Mouse (Mus musculus) bone marrow, adult 2 months (tissue): ENCODE results near the gene Ncam2.

Experiments
- CTCF ChIP-seq: fragments of 200-500 bp; IDR thresholded peaks from 2 replicates; pipeline ENCODE4 v1.5.1; 2011; ENCODE audit warnings: low read length, control low read depth; ENCODE audit not compliant: control insufficient read depth, insufficient read depth
- POLR2A ChIP-seq: fragments of 200-500 bp; IDR thresholded peaks from 2 replicates; pipeline ENCODE4 v1.6.1; 2011; ENCODE audit warnings: low read depth, mild to moderate bottlenecking, control low read depth, low read length, borderline replicate concordance; ENCODE audit not compliant: control insufficient read depth

DNA sequence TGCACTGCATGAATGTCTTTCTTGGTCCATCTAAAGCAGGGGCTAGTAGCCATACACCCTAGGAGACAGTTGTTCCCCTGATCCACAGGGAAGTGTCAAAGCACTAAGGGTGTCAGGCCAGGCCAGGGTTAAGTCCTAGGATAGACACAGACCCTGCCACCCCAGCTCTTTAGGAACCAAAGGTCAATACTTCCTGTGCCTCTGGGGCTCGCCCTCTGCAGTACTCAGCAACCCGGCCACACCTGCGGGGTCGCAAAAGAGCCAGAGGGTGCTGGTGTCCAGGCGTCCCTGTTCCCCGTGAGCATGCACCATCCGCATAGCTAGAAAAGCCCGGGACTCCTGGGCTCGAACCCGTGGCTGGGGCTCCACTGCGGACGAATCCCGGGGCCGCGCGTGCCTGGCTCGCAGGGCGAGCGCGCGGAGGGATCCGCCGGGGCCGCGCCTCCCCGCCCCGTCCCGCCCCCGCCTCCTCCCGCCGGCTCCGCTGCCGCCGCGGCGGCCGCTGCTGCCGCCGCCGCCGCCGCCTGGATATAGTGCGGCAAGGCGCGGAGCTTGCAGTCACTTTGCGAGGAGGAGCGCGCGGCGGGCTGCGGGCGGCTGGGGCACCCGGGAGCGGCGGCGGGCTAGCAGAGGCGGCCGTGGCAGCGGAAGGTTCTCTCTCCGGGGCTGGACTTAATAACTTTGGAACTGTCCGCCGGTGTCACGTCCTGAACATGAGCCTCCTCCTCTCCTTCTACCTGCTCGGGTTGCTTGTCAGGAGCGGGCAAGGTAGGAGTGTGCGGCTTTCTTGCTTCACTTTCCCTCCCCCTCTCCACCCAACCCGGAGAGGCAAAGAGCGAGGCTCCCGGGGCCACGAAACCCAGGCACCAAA is at the start of gene Ncam2:
- TF ChIP-seq CTCF (no peak), POLR2A (no peak)
